Mouse (Mus musculus) gastrocnemius, postnatal 14 days (tissue): ENCODE results near the gene Ldlrad2. TPM values are rescaled to one million over a fixed set of nuclear protein-coding genes. Genes with fewer than 3 reads are reported as not detected.
"Not testable (repeated sequence)": the region's sequence is repeated elsewhere in the genome, so short reads cannot be mapped to it uniquely, and the experiment has no call there.

Experiments used
- DNase-seq: peaks from one replicate; pipeline ENCODE4 v3.0.0; 2021; ENCODE audit warnings: mixed read lengths
- intact Hi-C: fragments of 180-260 bp; cut with DNase I; formaldehyde crosslinking; loops from one replicate; pipeline ENCODE4 v1.15.1; 2025; ENCODE audit warnings: low total_unique reads
- long read RNA-seq, 2 experiments: library from polyadenylated mRNA; stranded (forward); transcript quantifications; one replicate each; pipeline ENCODE4 v2.0.0; 2021
- total RNA-seq, 2 experiments: library from RNA; stranded (reverse); gene quantifications; 2 replicates each; pipeline ENCODE4 v1.2.3; 2021

Gene Ldlrad2
- not detected for total RNA-seq
- long read RNA-seq, experiment 1 = 0 reads
- long read RNA-seq, experiment 2 = 0 reads

GRCm38 (mm10) chr4:137574469-137574868 is at the start of gene Ldlrad2:
Ldlrad2 (minus strand) TSS chr4:137574569.
- intact Hi-C loops = no loop called here
- DNase-seq = no peak

GRCm38 (mm10) chr4:137622847-137623246 is 48.5 kb upstream of the Ldlrad2 start:
- intact Hi-C loops = no loop called here
- no peak for DNase-seq

DNA sequence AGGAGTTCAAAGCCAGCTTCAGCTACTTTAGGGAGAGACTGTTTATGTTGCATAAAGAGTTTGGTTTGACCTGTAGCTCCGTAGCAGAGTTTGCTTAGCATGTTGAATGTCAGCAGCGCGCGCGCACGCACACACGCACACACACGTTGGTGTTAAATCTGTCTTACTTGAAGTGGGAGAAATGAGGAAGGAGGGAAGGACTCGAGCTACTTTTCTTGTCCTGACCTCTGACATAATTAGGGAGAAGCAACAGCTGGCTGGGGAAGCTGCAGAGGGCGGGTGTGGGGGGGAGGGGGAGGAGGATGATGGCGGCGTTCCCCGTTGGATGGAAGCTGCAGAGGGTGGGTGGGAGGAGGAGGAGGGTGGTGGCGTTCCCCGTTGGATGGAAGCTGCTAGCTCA is 35.9 kb upstream of the Ldlrad2 start:
- intact Hi-C loops = no loop called here
- no peak for DNase-seq

DNA sequence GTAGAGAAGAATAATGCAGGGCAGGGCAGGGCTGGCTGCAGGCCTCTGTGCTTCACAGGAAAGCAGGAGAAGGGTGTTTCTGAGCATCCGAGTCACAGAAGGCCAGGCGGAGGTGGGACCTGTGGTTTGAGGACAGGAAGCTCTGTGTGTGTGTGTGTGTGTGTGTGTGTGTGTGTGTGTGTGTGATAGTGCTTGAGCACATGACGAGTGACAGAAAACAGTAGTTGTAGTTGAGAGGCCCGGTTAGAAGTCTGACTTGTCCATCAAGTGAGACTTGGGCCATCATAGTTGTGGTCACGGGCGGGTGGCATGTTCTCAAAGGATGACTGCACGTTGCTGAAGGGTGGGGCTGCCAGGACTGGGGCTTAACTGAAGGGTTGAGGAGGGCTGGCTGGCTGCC is 35.3 kb upstream of the Ldlrad2 start:
- intact Hi-C loops = no loop called here
- no peak for DNase-seq

DNA sequence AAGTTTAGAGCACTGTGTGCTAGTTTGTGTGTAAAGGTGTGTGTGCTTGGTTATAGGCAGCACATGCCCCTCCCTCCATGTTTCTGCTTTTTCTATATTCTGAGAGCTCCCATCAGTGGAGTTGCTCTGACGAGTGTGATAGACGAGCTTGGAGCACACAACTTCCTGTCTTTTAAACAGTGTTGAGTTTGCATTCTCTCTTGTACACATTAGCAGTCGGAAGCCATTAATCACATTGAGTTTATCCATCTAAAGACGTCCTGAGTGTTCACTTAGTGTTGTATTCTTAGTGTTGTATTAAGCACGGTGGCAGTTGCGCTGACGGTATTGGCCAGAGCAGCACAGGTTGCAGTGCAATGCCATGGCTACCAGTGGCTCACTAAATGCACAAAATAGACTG is 34.9 kb upstream of the Ldlrad2 start:
- DNase-seq = no peak
- intact Hi-C loops = no loop called here

GRCm38 (mm10) chr4:137607023-137607422 is 32.7 kb upstream of the Ldlrad2 start:
- intact Hi-C loops = no loop called here
- DNase-seq = no peak

- intact Hi-C loops = no loop called here
- DNase-seq = no peak
Observed at GRCm38 (mm10) chr4:137603449-137604171, 29.2 kb upstream of the Ldlrad2 start.

DNA sequence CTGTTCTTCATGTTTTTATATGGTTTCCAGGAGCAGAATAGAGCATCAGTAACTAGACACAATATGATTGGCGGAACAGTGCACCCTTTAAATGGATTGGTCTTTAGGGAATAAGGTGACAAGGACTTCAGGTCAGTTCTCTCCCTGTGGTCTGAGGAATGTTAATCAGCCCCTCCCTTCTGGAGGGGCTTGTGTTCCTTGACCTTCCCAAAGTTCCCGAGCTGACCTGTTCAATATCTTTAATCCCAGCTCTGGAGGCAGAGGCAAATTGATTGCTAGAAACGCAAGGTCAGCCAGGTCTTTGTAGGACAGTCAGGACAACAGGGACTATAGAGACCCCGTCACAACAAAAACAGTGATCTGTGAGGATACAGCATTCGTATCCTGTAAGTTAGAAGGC is 24.2 kb upstream of the Ldlrad2 start:
- intact Hi-C loops = no loop called here
- no peak for DNase-seq

- DNase-seq = no peak
- intact Hi-C loops = no loop called here
Observed at GRCm38 (mm10) chr4:137597098-137597630, 22.8 kb upstream of the Ldlrad2 start.

- no peak for DNase-seq
- intact Hi-C loops = no loop called here
Observed at GRCm38 (mm10) chr4:137594496-137595270, 20.3 kb upstream of the Ldlrad2 start.

DNA sequence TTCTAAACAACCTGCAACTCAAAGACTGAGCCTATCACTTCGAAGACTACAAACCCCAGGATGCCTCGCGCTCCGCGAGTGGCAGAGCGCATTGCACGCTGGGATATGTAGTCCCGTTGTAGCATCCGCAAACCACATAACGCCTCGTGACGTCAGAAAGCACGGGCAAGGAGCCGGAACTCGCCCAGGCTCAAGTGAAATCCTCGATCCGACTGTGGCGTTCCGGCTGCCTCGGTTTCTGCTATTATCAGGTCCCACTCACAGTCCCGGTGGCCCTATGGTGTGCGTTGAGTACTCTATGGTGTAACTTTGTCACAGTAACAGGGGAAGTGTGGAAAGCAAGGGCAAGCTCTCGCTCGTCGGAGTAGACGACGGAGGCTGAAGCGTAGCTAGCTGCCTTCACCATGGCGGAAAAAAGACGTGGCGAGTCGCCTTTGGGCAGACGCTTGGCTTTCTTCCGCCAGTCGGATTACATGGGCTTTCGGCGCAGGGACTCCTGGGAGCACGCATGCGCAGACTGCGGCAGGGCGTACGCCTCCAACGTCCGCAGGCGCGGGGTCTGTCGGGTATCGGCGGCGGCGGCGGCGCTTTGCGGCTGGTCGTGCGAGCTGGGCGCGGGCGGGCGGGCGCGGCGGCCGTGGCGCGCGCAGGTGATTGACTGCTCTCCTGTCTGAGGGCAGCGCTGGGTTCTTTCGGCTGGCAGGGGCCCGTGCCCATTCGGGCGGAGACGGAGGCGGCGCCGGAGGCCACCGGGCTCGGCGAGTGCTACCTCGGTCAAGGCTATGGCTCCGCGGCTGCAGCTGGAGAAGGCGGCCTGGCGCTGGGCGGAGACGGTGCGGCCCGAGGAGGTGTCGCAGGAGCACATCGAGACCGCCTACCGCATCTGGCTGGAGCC is 19.5 kb upstream of the Ldlrad2 start, which contains the start of gene Usp48:
Gene Usp48, plus strand, starts transcription at position 155 of the 895 bp plus-strand sequence.
- DNase-seq = peak; percentile 100
- intact Hi-C loops = no loop called here

DNA sequence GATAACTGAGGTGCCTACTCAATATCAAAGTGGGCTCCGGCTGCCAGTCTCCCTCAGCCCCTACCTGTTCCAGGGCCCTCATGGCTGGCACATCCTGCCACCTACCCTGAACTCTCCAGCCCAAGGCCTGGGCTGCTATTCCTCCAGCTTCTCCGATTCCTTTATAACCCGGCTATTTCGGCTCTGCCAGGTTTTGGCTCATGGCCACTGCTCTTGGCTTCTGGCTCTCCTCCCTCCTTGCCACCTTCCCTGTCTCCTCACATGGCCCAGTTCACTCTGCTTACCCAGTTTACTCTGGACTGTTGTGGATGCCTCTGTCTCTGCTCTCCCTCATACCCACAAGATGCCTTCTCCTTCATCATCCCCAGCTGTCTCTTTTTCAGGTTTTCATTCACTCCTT is 16.6 kb upstream of the Ldlrad2 start:
- intact Hi-C loops = no loop called here
- DNase-seq = peak; percentile 28

DNA sequence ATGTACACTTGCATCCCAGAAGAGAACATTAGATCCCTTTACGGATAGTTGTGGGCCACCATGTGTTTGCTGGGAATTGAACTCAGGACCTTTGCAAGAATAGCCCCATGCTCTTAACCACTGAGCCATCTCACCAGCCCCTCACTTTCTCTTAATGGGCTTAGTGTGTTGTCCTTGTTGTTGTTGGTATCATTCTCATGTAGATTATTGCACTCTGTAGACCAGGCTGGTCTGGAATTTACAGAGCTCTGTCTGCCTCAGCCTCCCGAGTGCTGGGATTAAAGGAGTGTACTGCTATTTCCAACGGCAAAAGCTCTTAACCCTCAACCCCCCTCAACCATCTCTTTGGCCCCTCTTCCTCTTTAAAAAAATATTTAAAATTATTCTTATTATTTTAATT is 15.2 kb upstream of the Ldlrad2 start:
- intact Hi-C loops = no loop called here
- DNase-seq = no peak

- intact Hi-C loops, DNase-seq: not testable (repeated sequence)
Observed at GRCm38 (mm10) chr4:137589095-137589494, 14.7 kb upstream of the Ldlrad2 start.

DNA sequence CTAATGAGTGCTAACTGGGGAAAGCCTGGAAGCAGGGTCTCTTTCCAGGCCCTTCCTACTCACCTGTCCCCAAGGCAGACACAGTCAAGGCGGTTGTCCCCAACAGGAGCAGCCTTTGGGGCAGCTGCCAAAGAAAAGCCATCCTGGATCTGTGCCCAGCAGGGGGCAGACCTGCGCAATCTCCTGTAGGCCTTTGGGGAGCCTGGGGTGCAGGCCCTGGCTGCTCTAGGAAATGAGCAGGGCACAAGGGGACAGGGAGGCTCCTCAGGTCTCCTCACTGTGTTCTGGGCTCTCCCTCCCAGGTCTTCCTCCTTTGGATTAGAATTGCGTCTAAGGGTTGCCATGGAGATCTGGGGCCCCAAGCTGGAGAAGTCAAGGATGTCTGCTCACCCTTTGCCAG is 7.4 kb upstream of the Ldlrad2 start:
- DNase-seq = no peak
- intact Hi-C loops = no loop called here

DNA sequence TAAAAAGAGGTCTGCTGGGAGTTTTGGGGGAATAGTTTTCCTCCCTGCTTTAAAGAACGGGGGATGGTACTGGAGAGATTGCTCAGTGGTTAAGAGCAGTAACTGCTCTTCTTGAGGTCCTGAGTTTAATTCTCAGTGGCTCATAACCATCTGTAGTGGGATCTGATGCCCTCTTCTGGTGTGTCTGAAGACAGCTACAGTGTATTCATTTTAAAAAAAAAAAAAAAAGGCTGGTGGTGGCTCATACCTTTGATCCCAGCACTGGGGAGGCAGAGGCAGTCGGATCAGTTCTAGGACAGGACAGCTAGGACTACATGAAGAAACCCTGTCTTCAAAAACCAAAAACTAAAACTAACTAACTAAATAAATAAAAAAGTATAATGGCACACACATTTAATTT is 5.9 kb upstream of the Ldlrad2 start:
- no peak for DNase-seq
- intact Hi-C loops = no loop called here

DNA sequence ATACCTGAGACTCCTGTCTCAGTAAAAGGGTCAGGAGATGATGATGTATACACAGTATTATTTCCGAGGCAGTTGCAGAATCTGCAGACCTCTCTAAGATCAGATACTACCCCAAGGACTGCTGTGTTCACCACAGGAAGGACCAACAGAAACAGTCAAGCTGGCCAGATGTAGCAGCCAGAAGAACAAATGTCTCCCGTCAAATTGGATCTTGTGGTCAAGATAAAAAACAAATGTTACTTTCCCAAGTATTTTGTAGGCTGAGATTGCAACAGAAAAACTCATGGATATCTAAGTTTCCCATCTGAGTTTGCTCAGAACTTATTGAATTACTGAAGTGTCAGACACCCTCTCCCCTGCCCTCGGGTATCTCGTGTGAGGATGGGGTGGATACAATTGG is 5.4 kb upstream of the Ldlrad2 start:
- intact Hi-C loops = no loop called here
- no peak for DNase-seq

DNA sequence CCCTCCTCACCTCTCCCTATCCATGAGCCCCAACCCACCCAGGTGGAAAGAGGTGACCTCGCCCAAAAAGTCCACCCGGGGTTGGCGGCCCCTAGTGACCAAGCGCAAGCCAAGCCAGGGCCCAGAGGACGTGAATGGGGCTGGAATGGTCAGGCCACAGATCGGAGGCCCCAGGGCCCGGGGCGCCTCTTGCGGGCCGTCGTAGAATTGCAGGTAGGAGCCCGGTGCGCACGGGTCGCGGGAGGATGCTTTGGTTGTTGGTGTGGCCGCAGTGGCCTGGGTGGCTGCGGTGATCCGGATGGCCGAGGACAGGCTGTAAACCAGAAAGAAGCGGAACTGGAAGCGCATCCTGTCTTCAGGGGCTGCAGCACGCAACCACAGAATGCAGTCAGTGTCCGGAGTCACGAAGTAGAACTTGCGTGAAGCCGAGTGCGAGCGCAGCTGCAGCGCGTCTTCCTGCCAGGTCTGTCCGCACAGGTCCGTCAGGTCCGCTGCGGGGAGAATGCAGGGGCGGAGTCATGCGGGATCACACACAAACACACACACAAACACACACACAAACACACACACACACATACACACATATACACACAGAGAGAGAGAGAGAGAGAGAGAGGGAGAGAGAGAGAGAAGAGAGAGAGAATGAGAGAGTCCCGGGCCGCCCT is 3.9 kb upstream of the Ldlrad2 start:
- DNase-seq = peak; percentile 65
- intact Hi-C loops = no loop called here

DNA sequence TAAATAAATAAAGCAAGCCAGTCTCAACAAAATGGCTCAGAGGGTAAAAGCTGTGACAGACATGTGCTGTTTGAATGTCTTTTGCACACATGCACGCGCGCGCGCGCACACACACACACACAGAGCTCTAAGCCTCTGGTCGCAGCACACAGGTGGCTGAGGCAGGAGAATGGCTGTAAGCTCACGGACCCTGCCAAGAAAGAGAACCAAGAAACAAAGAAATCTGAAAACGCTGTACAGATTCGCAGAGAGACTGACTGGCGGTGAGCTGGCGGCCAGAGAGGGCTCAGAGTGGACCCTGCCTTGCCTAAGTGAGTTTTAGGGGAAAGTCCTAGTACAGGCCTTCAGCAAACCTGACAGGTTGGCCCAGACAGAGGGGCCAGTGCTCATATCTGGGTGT is 3.1 kb upstream of the Ldlrad2 start:
- intact Hi-C loops = no loop called here
- DNase-seq = no peak
